In the genomic region with DNA sequence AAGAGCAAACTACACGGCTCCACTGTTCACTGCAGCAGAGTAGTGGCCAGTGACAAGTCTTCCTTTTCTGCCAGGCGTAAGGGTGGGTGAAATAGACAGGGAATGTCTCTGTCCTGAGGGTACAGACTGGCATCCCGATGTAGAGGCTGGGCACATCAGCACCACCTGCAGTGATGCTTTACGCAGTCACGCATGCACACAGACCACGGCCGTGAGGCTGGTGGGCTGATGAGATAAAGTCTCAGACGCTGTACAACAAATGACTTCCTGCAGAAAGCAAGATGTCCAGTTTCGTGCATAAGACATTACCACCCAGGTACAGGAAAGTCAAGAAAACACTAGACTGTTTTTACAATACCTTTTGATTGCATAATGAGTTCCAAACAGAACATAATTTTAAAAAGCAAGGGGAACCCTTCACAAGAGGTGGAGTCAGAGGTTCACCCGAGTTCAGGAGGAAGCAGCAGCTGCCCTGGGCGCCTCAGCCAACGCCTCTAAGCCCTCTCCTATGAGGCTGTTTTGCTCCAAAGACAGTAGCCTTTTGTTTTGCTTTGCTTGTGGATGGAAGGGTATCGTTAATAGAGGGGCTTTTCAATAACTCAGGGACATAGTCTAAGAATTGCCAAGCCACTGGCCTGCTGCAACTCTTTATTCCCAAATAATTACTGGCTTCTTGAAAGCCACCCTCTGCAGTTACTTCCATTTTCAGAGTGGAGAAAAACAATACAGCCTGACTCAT, we compare ENCODE assay signal across 8 mouse cellular contexts. TPM values are rescaled to one million over a fixed set of nuclear protein-coding genes. Genes with fewer than 3 reads are reported as not detected.
A peak's percentile ranks its signal among the peaks of the same experiment; 100 is the strongest.
DNase-seq lines count a peak whose midpoint lies in the region; ATAC-seq lines count a peak whose summit lies in the region.

No protein-coding gene starts in this region.

- no peak overlapping the region for H3K4me3 ChIP-seq in kidney, embryonic 15.5 days (replicated peaks)
- H3K4me3 ChIP-seq in kidney, embryonic 16.5 days (ENCODE audit: low read length) = no peak overlapping the region

- no peaks in the 10 kb centered on the region; the same call in 1 of the 2 replicates for H3K4me1 ChIP-seq in kidney, embryonic 15.5 days
- H3K4me1 ChIP-seq in kidney, embryonic 16.5 days (ENCODE audit: insufficient read depth, low read length) = 0 out of 2 replicates have a peak, but pooled peaks cover 3% of the 10 kb centered on the region

- 0 out of 2 replicates have a peak overlapping the region, but pooled peaks have one; percentile 11 for H3K27ac ChIP-seq in kidney, embryonic 15.5 days
- H3K27ac ChIP-seq in kidney, embryonic 16.5 days (ENCODE audit: low read length) = no peak overlapping the region

- no peaks in the 10 kb centered on the region for H3K9me3 ChIP-seq in kidney, embryonic 15.5 days (replicated peaks)
- H3K9me3 ChIP-seq in kidney, embryonic 16.5 days (ENCODE audit: low read length) = no peaks in the 10 kb centered on the region

- DNase-seq in brain, adult 2 months (ENCODE audit: low read depth, low spot score) = peak; percentile 60
- no peak for DNase-seq in thymus, postnatal 14 days
- no peak for DNase-seq in thymus, postnatal 25 days
- DNase-seq in frontal cortex, postnatal 14 days (ENCODE audit: low spot score in 2 of 2) = no peak

- ATAC-seq in kidney, embryonic 15.5 days (replicated peaks; ENCODE audit: low FRiP score) = no peak
- no peak for ATAC-seq in kidney, embryonic 16.5 days (ENCODE audit: low FRiP score, low TSS enrichment)
- peak; percentile 48 to 65; a peak in 2 of 4 replicates for ATAC-seq in hematopoietic stem cell, adult 5-6 weeks (replicated peaks in 1 of 2; ENCODE audit: insufficient read depth in 1 of 2, low FRiP score in 2 of 2, low TSS enrichment in 1 of 2, low read depth in 1 of 2, poor library complexity in 2 of 2, severe bottlenecking in 2 of 2)
- peak; percentile 37; the same call in 1 of the 2 replicates for ATAC-seq in megakaryocyte progenitor cell, adult 5-6 weeks (replicated peaks; ENCODE audit: poor library complexity)

- H3K27me3 ChIP-seq in kidney, embryonic 15.5 days = no peaks in the 10 kb centered on the region
- H3K27me3 ChIP-seq in kidney, embryonic 16.5 days (ENCODE audit: insufficient read depth, low read length) = no peaks in the 10 kb centered on the region

- no peak overlapping the region for H3K4me2 ChIP-seq in kidney, embryonic 15.5 days
- H3K4me2 ChIP-seq in kidney, embryonic 16.5 days (replicated peaks; ENCODE audit: low read depth, low read length) = no peak overlapping the region

- no peaks in the 10 kb centered on the region for H3K36me3 ChIP-seq in kidney, embryonic 15.5 days
- 0 out of 2 replicates have a peak, but pooled peaks cover 2% of the 10 kb centered on the region for H3K36me3 ChIP-seq in kidney, embryonic 16.5 days (ENCODE audit: insufficient read depth, low read length)

- 64% methylated on average over 13 of the region's 13 CpGs for WGBS in kidney, embryonic 15.5 days
- WGBS in kidney, embryonic 16.5 days = 59% methylated on average over 13 of the region's 13 CpGs

- H3K9ac ChIP-seq in kidney, embryonic 15.5 days = no peak overlapping the region
- H3K9ac ChIP-seq in kidney, embryonic 16.5 days (replicated peaks; ENCODE audit: low read length) = no peak overlapping the region

RNA-seq across cellular contexts. Expression of a gene that starts 8.8 kb away (rescaled TPM):
- polyA plus RNA-seq in kidney, embryonic 15.5 days (2015; fragmentation: Nextera tagmentation; extraction: Ambion mirVana) = 49.6 and 52.7 TPM in 2 replicates
- polyA plus RNA-seq in kidney, embryonic 16.5 days (2015; fragmentation: Nextera tagmentation; extraction: Ambion mirVana) = 73.6 and 74.3 TPM in 2 replicates
- total RNA-seq in hematopoietic stem cell, adult 5-6 weeks (2017) = 9.1 and 9.5 TPM in 2 replicates
- 5.1 and 5.5 TPM in 2 replicates for total RNA-seq in megakaryocyte progenitor cell, adult 5-6 weeks (2015)
- total RNA-seq in megakaryocyte progenitor cell, adult 5-6 weeks (2017) = 4.6 and 6.4 TPM in 2 replicates

RNA-seq across cellular contexts. Expression of a gene that starts 17.4 kb away (rescaled TPM):
- 106 and 110 TPM in 2 replicates for polyA plus RNA-seq in kidney, embryonic 15.5 days (2015; fragmentation: Nextera tagmentation; extraction: Ambion mirVana)
- 97.7 and 108 TPM in 2 replicates for polyA plus RNA-seq in kidney, embryonic 16.5 days (2015; fragmentation: Nextera tagmentation; extraction: Ambion mirVana)
- 125 and 155 TPM in 2 replicates for total RNA-seq in hematopoietic stem cell, adult 5-6 weeks (2017)
- 68.1 and 69.9 TPM in 2 replicates for total RNA-seq in megakaryocyte progenitor cell, adult 5-6 weeks (2015)
- total RNA-seq in megakaryocyte progenitor cell, adult 5-6 weeks (2017) = 100 and 126 TPM in 2 replicates

RNA-seq across cellular contexts. Expression of a gene that starts 27.7 kb away (rescaled TPM):
- 9.0 and 9.3 TPM in 2 replicates for polyA plus RNA-seq in kidney, embryonic 15.5 days (2015; fragmentation: Nextera tagmentation; extraction: Ambion mirVana)
- polyA plus RNA-seq in kidney, embryonic 16.5 days (2015; fragmentation: Nextera tagmentation; extraction: Ambion mirVana) = 6.4 TPM in 2 replicates
- not detected in 2 replicates for total RNA-seq in hematopoietic stem cell, adult 5-6 weeks (2017)
- 0.44 and 0.74 TPM in 2 replicates for total RNA-seq in megakaryocyte progenitor cell, adult 5-6 weeks (2015)
- 0.96 TPM in 1 of 2 replicates, not detected in the other for total RNA-seq in megakaryocyte progenitor cell, adult 5-6 weeks (2017)

RNA-seq across cellular contexts. Expression of a gene that starts 32.5 kb away (rescaled TPM):
- 9.2 and 9.4 TPM in 2 replicates for polyA plus RNA-seq in kidney, embryonic 15.5 days (2015; fragmentation: Nextera tagmentation; extraction: Ambion mirVana)
- polyA plus RNA-seq in kidney, embryonic 16.5 days (2015; fragmentation: Nextera tagmentation; extraction: Ambion mirVana) = 17.7 and 19.4 TPM in 2 replicates
- total RNA-seq in hematopoietic stem cell, adult 5-6 weeks (2017) = 0.89 and 1.9 TPM in 2 replicates
- 0.42 TPM in 1 of 2 replicates, not detected in the other for total RNA-seq in megakaryocyte progenitor cell, adult 5-6 weeks (2015)
- total RNA-seq in megakaryocyte progenitor cell, adult 5-6 weeks (2017) = 0.33 TPM in 1 of 2 replicates, not detected in the other

RNA-seq across cellular contexts. Expression of a gene that starts 36.4 kb away (rescaled TPM):
- 0.55 and 0.67 TPM in 2 replicates for polyA plus RNA-seq in kidney, embryonic 15.5 days (2015; fragmentation: Nextera tagmentation; extraction: Ambion mirVana)
- 0.52 and 0.89 TPM in 2 replicates for polyA plus RNA-seq in kidney, embryonic 16.5 days (2015; fragmentation: Nextera tagmentation; extraction: Ambion mirVana)
- total RNA-seq in hematopoietic stem cell, adult 5-6 weeks (2017) = 0.13 and 0.15 TPM in 2 replicates
- 0.42 and 2.4 TPM in 2 replicates for total RNA-seq in megakaryocyte progenitor cell, adult 5-6 weeks (2015)
- 3.6 and 3.9 TPM in 2 replicates for total RNA-seq in megakaryocyte progenitor cell, adult 5-6 weeks (2017)

Comparison
In these comparisons a context has a peak if more than half of its experiments do, and no peak if none do; other contexts are left out.
1. ATAC-seq: peak in hematopoietic stem cell, adult 5-6 weeks (2 of 2) and megakaryocyte progenitor cell, adult 5-6 weeks (single experiment); none in kidney, embryonic 15.5 days (single experiment) and kidney, embryonic 16.5 days (single experiment).